In the genomic region with DNA sequence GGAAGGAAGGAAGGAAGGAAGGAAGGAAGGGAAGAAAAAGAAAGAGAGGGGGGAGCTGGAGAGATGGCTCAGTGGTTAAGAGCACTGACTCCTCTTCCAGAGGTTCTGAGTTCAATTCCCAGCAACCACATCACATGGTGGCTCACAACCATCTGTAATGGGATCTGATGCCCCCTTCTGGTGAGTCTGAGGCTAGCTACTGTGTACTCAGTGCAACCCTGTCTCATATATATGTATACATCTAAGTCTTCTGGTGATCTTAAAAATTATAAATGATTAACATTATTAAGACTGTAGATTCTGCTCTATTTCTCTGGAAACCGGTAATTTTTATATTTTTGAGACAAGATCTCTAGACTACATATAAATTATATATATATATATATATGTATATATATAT, we compare ENCODE assay signal across 10 mouse cellular contexts. TPM values are rescaled to one million over a fixed set of nuclear protein-coding genes. Genes with fewer than 3 reads are reported as not detected.
"Had no signal": no experiment of that assay in that cellular context is flagged by ENCODE, and none has a peak within 500 bp of the region (broad histone marks: within the 10 kb centered on the region; RNA-seq: fewer than 3 reads in every experiment).

No protein-coding gene starts in this region.

RNA-seq across cellular contexts. Expression of a gene that starts 0.9 kb away (rescaled TPM):
- total RNA-seq: layer of hippocampus, adult 18-20 months; layer of hippocampus, postnatal 10 days; left cerebral cortex, postnatal 10 days; left cerebral cortex, postnatal 4 days; liver, adult 2 months; megakaryocyte-erythroid progenitor cell, adult 5-6 weeks; midbrain, postnatal 0 days had no signal
- polyA plus RNA-seq: kidney, embryonic 16.5 days; midbrain, embryonic 13.5 days; midbrain, postnatal 0 days; neural tube, embryonic 14.5 days had no signal

RNA-seq across cellular contexts. Expression of a gene that starts 21.1 kb away (rescaled TPM):
- total RNA-seq: megakaryocyte-erythroid progenitor cell, adult 5-6 weeks had no signal
